Mouse (Mus musculus): ENCODE measurements around the gene Pah. TPM values are rescaled to one million over a fixed set of nuclear protein-coding genes. Genes with fewer than 3 reads are reported as not detected.

The Pah gene
- under 1 TPM in 1 of 2 experiments, not detected in 1; 0.23 TPM for total RNA-seq (2021)
- long read RNA-seq, experiment 1, partial matches to known transcripts = 1 of 2 reads
- long read RNA-seq, experiment 1, other reads (novel, unspliced or antisense) = 1 of 2 reads
- long read RNA-seq, experiment 2 = 0 reads

GRCm38 (mm10) chr10:87521646-87522045, at the start of gene Pah:
Gene Pah, plus strand, starts transcription at chr10:87521795.
- no peak for TF ChIP-seq CTCF (IDR thresholded peaks at IDR 0.05)
- no peak within 1 kb of the TSS for H3K27ac ChIP-seq
- intact Hi-C loops (cut with DNase I) = no loop called here
- H3K4me3 ChIP-seq = no peak within 1 kb of the TSS
- no peak for DNase-seq (ENCODE audit: extremely low spot score in 1 of 2, low spot score in 2 of 2)

- DNase-seq (ENCODE audit: extremely low spot score in 1 of 2, low spot score in 2 of 2) = no peak
- TF ChIP-seq CTCF (IDR thresholded peaks at IDR 0.05) = no peak
- intact Hi-C loops (cut with DNase I) = no loop called here
- Histone ChIP-seq H3K27ac (no peak overlapping the region), H3K4me3 (no peak overlapping the region)
Observed at GRCm38 (mm10) chr10:87473475-87474131, 48.0 kb upstream of the Pah start.

GRCm38 (mm10) chr10:87474971-87475370, 46.6 kb upstream of the Pah start:
- intact Hi-C loops (cut with DNase I) = no loop called here
- H3K27ac ChIP-seq = no peak overlapping the region
- DNase-seq (ENCODE audit: extremely low spot score in 1 of 2, low spot score in 2 of 2) = no peak
- no peak for TF ChIP-seq CTCF (IDR thresholded peaks at IDR 0.05)
- no peak overlapping the region for H3K4me3 ChIP-seq

DNA sequence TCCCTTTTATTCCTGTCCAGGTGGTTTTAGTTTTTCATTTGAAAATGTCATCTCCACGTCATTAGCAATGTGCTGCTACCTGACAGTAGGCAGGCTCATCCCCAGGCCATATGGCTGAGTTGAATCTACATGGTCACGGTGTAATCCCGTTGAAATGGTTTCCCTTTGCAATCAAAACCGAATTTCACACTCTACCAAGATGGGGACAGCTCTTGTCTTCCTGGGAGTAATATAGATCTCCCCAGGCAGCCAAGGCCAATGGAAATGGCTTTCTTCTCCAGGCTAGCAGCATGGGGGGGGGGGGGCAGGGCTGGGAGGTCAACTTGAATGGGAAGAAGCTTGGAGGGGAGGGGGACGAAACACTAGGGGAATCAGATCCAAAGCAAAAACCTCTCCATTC, 43.7 kb upstream of the Pah start:
- no peak for TF ChIP-seq CTCF (IDR thresholded peaks at IDR 0.05)
- Histone ChIP-seq H3K27ac (no peak overlapping the region), H3K4me3 (no peak overlapping the region)
- no peak for DNase-seq (ENCODE audit: extremely low spot score in 1 of 2, low spot score in 2 of 2)
- intact Hi-C loops (cut with DNase I) = no loop called here

DNA sequence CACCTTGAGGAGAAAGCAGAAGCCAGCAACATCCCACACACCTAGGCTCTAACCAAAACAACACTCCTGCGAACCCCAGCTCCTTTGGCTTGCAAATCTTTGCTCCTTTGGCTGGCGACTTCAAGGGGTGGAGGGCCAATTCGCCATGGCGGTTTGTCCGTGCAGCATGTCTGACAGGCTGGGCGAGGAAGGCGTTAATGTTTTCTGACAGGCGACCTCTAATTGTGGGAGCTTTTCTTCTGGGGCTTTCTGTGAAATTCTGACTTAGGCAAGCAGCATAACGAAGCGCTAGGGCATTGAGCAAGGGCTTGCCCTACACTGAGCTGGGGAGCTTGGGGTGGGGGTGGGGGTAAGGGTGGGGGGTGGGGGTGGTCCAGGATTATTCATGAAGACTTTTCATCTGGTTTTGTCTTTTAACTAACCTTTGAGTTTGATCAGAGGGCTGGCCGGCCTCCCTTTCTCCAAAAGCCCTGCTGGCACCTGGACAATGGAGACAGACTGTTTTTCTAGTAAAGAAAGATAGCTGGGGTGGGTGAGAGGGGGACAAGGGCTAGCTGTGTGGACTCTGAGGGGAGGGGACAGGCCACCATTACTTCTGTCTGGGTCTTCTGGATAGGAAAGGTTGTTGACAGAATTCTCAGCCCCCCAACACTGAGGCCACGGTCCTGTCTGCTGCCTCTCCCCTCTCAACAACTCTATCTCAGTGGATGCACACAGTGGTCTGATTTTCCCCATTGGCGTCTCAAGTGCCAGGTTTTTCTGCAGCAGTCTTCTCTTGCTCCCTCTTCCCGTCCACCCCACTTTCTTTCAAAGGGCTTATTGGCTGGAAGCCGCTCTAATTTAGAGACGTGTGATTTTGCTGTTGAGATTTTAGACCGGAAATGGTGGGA, 36.5 kb upstream of the Pah start:
- intact Hi-C loops (cut with DNase I) = loop anchor here (5.0 kb wide), 2 partner anchors 153 to 708 kb away; partner anchors contain the start of gene Nt5dc3
- no peak for TF ChIP-seq CTCF (IDR thresholded peaks at IDR 0.05)
- Histone ChIP-seq H3K4me3 (peak overlapping the region; percentile 42), H3K27ac (peak overlapping the region; percentile 81)
- peak in 1 of 2 experiments; percentile 34 for DNase-seq (ENCODE audit: extremely low spot score in 1 of 2, low spot score in 2 of 2)

GRCm38 (mm10) chr10:87485721-87486620, 35.6 kb upstream of the Pah start:
- DNase-seq (ENCODE audit: extremely low spot score in 1 of 2, low spot score in 2 of 2) = peak; percentile 51 to 59
- H3K27ac ChIP-seq = peak overlapping the region; percentile 81
- no peak for TF ChIP-seq CTCF (IDR thresholded peaks at IDR 0.05)
- intact Hi-C loops (cut with DNase I) = loop anchor here (5.0 kb wide), 2 partner anchors 154 to 709 kb away; partner anchors contain the start of gene Nt5dc3
- H3K4me3 ChIP-seq = peak overlapping the region; percentile 42

DNA sequence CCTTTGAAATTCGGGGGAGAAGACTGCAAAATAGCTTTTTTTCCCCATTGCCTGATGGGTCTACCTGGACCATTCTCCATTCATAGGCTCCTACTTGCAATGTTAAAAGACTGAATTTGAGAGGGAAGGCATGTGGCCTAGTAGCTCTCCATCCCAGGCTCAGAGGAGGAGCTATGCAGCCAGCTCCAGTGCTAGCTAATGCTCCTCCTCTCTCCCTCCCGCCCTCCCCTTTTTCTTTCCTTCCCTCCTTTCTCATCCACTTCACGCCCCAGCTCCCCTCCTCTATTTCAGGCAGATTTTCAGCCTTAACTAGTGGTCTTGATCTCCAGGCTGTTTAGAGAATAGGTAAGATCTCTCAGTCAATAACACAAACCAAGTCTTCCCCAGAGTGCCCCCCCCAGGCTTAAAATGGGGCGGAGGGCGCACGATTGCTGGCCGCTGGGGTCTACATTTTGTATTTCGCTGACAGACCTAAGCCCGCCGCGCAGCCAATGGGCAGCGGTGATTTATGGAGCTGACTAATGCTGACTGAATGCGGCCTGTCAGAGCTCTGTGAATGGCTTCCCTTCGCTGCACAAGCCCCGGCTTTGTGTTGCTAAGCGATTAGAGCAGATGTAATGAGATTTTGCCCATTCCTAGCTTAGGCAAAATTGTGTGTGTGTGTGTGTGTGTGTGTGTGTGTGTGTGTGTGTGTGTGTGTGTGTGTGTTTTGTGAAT, 33.0 kb upstream of the Pah start:
- TF ChIP-seq CTCF (IDR thresholded peaks at IDR 0.05) = no peak
- peak in 1 of 2 experiments; percentile 30 for DNase-seq (ENCODE audit: extremely low spot score in 1 of 2, low spot score in 2 of 2)
- Histone ChIP-seq H3K27ac (peak overlapping the region; percentile 59; the same call in 1 of the 2 replicates), H3K4me3 (no peak overlapping the region)
- intact Hi-C loops (cut with DNase I) = loop anchor here (5.0 kb wide), 2 partner anchors 156 to 711 kb away; partner anchors contain the start of gene Nt5dc3

DNA sequence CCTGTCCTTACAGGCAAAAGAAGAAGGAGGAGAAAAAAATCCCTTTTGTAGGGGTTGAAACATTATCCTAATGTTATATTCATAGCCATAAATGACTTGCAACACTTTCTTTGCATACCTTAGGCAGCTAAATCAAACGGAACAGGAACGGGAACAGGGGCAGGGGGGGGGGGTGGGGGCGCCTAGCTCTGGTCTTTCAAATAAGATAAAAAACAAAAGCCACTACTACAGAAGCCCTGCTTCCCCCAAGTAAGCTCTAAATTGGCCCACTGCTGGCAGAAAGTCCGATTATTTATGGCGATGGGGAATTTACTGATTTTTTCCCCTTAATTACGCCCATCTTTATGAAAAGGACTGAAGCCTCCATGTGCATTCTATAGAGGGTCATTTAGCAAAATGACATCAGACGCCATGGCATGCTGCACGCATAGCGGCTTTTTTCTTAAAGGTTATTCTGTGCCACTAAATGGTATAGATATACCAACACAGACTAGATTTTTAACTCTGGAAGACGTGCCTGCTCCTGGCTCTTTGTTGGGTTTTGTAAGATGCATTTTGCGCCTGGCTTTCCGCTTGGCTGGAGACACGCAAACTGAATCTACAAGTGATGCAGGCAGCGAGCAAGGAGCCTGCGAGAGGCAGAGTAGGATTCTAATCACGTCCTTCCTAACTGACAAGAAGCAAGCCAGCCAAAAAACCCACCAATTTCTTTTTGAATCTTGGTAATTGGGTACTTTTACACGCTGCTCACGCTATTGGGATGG, 32.2 kb upstream of the Pah start:
- H3K27ac ChIP-seq = 0 out of 2 replicates have a peak overlapping the region, but pooled peaks have one; percentile 47
- H3K4me3 ChIP-seq = peak overlapping the region; percentile 9; the same call in 1 of the 2 replicates
- DNase-seq (ENCODE audit: extremely low spot score in 1 of 2, low spot score in 2 of 2) = peak; percentile 30 to 53
- TF ChIP-seq CTCF (IDR thresholded peaks at IDR 0.05) = no peak
- intact Hi-C loops (cut with DNase I) = loop anchor here (5.0 kb wide), 3 partner anchors 157 to 712 kb away; partner anchors contain the start of gene Nt5dc3

GRCm38 (mm10) chr10:87490328-87490727, 31.3 kb upstream of the Pah start:
- DNase-seq (ENCODE audit: extremely low spot score in 1 of 2, low spot score in 2 of 2) = peak in 1 of 2 experiments; percentile 10
- no peak for TF ChIP-seq CTCF (IDR thresholded peaks at IDR 0.05)
- H3K27ac ChIP-seq = no peak overlapping the region
- no peak overlapping the region for H3K4me3 ChIP-seq
- intact Hi-C loops (cut with DNase I) = loop anchor here (5.0 kb wide), 1 partner anchor 278 kb away; no protein-coding TSS in a partner anchor
